Mouse (Mus musculus) midbrain, embryonic 10.5 days (tissue): ENCODE measurements around the gene Gm20388. TPM values are rescaled to one million over a fixed set of nuclear protein-coding genes. Genes with fewer than 3 reads are reported as not detected.

Experiments
- DNase-seq: peaks from one replicate; pipeline ENCODE4 v3.0.0-alpha.2; 2017; ENCODE audit warnings: low spot score
- H3K27ac ChIP-seq: fragments of 300-500 bp; sonication (generic); replicated peaks from 2 replicates; pipeline ENCODE4 v1.5.1; 2016; ENCODE audit warnings: mild to moderate bottlenecking
- H3K27me3 ChIP-seq: fragments of 300-500 bp; sonication (generic); 2 replicates; pipeline ENCODE4 v1.6.1; 2016; ENCODE audit warnings: low read depth, mild to moderate bottlenecking; ENCODE audit not compliant: poor library complexity, severe bottlenecking
- H3K36me3 ChIP-seq: fragments of 300-500 bp; sonication (generic); 2 replicates; pipeline ENCODE4 v1.6.1; 2016; ENCODE audit warnings: mild to moderate bottlenecking, moderate library complexity
- H3K4me1 ChIP-seq: fragments of 300-500 bp; sonication (generic); 2 replicates; pipeline ENCODE4 v1.6.1; 2016
- H3K4me3 ChIP-seq: fragments of 300-500 bp; sonication (generic); 2 replicates; pipeline ENCODE4 v1.5.1; 2016; ENCODE audit warnings: mild to moderate bottlenecking, moderate library complexity
- H3K9me3 ChIP-seq: fragments of 300-500 bp; sonication (generic); replicated peaks from 2 replicates; pipeline ENCODE4 v1.6.1; 2016; ENCODE audit warnings: mild to moderate bottlenecking
- WGBS: fragments of 180-500 bp; shearing (Covaris S2); methylation state at CpG from one replicate; pipeline ENCODE4 v1.1.7; 2016; 5-methylcytosine and 5-hydroxymethylcytosine counted together
- polyA plus RNA-seq: library from polyadenylated mRNA; unstranded; fragments of >200 nt; fragmentation: Nextera tagmentation; extraction: Ambion mirVana; gene quantifications from 2 replicates; pipeline ENCODE4 v1.2.1, GENCODE M21; 2016

Gene Gm20388
- polyA plus RNA-seq, 1 experiment from 2014 or later, result 7.1 TPM

DNA sequence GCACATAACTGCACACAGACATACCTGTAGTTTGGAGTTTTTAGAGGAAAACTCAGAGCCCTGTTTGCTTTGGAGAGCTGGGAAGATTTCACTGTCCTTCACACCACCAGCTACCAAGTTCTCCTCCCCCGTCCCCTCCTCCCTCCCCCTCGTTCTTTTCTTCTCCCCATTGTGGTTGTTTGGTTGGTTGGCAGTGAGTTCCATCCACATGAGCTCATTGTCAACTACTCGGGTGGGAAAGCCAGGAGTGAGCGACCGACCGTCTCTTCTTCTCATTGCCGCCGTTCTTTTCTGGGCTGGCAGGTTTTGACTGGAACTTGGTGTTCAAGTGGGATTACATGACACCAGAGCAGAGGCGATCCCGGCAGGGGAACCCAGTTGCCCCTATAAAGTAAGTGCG lies 4421.1 kb downstream of the Gm20388 start:
- DNase-seq, result no peak
- 75% methylated on average over 11 of the region's 11 CpGs for WGBS
- Histone ChIP-seq H3K36me3 (peaks cover 92% of the 10 kb centered on the region), H3K4me1 (peaks cover 28% of the 10 kb centered on the region), H3K27ac (peak overlapping the region; percentile 77; the same call in 1 of the 2 replicates), H3K9me3 (no peaks in the 10 kb centered on the region), H3K27me3 (no peaks in the 10 kb centered on the region), H3K4me3 (no peak overlapping the region)

DNA sequence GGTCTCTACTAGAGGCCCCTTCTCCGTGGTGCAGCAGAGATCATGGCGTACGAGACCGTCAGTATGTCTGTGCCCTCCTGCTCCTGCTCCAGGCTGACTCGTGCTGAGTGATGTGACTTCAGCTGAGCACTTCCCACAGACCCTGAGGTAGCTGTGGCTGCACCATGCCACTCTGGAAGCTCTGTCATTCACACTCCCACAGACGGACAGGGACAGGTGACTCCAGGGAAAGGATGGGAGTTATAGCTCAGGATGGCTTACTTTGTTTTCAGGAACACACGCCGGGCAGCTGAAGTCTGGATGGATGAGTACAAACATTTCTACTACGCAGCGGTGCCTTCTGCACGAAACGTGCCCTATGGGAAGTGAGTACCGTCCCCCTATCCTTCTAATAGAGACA lies 4425.7 kb downstream of the Gm20388 start:
- 95% methylated on average over 13 of the region's 13 CpGs for WGBS
- Histone ChIP-seq H3K4me3 (no peak overlapping the region), H3K4me1 (peaks cover 17% of the 10 kb centered on the region), H3K27me3 (no peaks in the 10 kb centered on the region), H3K36me3 (peaks cover 99% of the 10 kb centered on the region), H3K9me3 (no peaks in the 10 kb centered on the region), H3K27ac (no peak overlapping the region)
- DNase-seq, result no peak

DNA sequence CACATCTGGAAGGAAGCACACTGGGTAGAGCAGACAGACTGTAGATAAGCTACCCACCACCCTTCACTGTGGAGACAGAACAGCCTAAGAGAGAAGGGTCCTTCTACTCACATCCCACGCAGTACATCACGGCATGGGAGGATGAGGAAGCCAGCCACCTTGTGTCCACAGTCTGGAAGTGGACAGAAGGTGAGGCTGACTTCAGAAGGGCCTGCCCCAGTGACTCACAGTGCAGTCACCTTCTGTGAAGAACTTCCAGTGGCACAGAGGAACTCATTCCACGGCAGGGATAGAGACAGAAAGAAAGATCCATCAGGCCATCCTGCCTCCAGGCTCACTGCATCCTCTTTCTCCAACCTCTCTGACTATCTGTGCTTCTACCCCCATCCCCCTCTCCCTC lies 4429.1 kb downstream of the Gm20388 start:
- Histone ChIP-seq H3K27me3 (no peaks in the 10 kb centered on the region), H3K4me1 (peaks cover 12% of the 10 kb centered on the region), H3K36me3 (peaks cover 100% of the 10 kb centered on the region), H3K9me3 (no peaks in the 10 kb centered on the region), H3K27ac (0 out of 2 replicates have a peak overlapping the region, but pooled peaks have one; percentile 17), H3K4me3 (no peak overlapping the region)
- DNase-seq, result no peak
- WGBS, result 86% methylated on average over 3 of the region's 3 CpGs

DNA sequence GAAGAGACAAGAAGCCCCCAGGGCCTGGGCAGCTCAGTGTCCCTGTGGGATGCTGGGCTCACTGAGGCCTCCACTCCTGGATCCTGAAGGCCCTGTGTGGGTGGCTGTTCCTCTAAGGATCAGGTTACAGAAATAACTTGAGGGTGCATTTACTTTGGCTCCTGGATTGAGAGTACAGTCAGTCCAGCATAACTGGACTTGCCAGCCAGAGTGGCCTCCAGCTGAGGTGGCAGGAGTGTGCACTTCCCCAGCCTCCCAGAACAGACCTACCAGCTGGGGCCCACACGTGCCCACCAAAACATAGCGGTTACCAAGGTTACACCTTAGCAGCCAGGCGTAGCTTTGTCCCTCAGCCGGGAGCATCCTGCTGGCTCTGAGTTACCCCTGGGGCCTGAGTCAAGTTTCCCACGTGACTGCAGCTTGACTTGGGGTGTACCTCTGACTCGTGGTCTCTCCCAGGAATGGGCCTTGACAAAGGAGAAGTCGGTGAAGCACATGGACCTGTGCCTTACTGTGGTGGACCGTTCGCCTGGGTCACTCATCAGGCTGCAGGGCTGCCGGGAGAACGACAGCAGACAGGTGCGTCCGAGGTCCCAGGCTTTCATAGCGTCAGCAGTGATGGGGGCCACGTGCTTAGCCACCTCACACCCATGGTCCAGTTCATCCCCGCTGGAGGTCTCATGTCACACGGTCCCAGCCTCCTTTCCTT lies 4429.9 kb downstream of the Gm20388 start:
- no peaks in the 10 kb centered on the region for H3K9me3 ChIP-seq
- DNase-seq, result no peak
- peaks cover 97% of the 10 kb centered on the region for H3K36me3 ChIP-seq
- no peaks in the 10 kb centered on the region for H3K27me3 ChIP-seq
- peak overlapping the region; percentile 17; the same call in 1 of the 2 replicates for H3K27ac ChIP-seq
- H3K4me1 ChIP-seq, result peaks cover 12% of the 10 kb centered on the region
- no peak overlapping the region for H3K4me3 ChIP-seq
- 69% methylated on average over 17 of the region's 17 CpGs for WGBS

DNA sequence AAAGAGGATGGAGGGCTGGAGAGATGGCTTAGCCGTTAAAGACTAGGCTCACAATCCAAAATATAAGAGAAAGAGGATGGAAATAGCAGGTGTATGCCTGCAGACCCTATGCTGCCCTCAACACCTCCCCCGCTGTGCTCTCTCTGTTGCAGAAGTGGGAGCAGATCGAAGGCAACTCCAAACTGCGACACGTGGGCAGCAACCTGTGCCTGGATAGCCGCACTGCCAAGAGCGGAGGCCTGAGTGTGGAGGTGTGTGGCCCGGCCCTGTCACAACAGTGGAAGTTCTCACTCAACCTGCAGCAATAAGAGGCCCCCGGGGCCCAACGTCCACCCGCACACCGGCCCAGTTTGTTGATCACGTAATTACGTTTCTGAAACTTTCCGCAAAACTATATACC lies 4432.5 kb downstream of the Gm20388 start:
- DNase-seq, result no peak
- H3K36me3 ChIP-seq, result peaks cover 75% of the 10 kb centered on the region

DNA sequence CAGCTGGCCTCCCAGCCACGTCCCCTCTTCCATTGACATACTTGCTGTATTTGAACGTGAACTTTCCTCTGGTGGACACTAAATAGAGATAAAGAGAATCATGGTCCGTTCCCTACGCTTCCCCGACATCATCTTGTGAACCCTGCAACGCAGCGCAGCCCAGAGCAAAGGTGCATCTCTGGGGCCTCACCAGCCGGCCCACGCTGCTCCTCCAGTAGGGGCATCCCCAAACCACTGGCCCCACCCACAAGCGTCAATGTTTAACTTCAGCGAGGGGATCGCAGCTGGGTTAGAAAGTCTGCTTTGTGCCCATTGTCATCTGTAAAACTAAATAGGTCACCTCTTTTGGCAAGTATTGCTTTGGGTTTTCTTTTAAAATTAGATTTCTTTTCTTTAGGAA lies 4433.4 kb downstream of the Gm20388 start:
- H3K27me3 ChIP-seq, result no peaks in the 10 kb centered on the region
- H3K27ac ChIP-seq, result no peak overlapping the region
- peaks cover 12% of the 10 kb centered on the region for H3K4me1 ChIP-seq
- no peak for DNase-seq
- H3K9me3 ChIP-seq, result no peaks in the 10 kb centered on the region
- no peak overlapping the region for H3K4me3 ChIP-seq
- peaks cover 66% of the 10 kb centered on the region for H3K36me3 ChIP-seq
- 93% methylated on average over 12 of the region's 12 CpGs for WGBS

More for the DNA sequence above, 4432.5 kb downstream of the Gm20388 start:
- peaks cover 12% of the 10 kb centered on the region for H3K4me1 ChIP-seq
- 96% methylated on average over 15 of the region's 15 CpGs for WGBS
- H3K27me3 ChIP-seq, result no peaks in the 10 kb centered on the region
- no peak overlapping the region for H3K27ac ChIP-seq
- no peaks in the 10 kb centered on the region for H3K9me3 ChIP-seq
- H3K4me3 ChIP-seq, result no peak overlapping the region

DNA sequence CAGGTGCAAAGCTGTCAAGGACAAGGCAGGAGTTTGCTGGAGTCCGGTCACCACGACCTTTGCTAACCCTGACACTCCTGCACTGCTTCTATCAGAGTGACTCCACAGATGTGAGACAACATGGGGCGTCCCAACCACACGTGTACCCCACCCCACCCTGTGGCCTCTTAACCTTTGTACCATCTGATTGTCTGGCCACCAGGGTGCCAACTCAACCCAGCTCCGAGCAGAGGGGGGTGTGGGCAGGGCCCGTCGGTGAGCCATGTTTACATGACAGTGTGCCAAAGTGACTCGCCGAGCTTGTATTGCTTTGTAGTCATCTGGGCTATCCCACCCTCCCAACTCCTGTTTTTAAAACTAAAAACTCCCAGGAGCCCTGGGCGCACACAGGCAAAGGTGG lies 4434.5 kb downstream of the Gm20388 start:
- H3K27me3 ChIP-seq, result no peaks in the 10 kb centered on the region
- DNase-seq, result no peak
- 88% methylated on average over 10 of the region's 10 CpGs for WGBS

DNA sequence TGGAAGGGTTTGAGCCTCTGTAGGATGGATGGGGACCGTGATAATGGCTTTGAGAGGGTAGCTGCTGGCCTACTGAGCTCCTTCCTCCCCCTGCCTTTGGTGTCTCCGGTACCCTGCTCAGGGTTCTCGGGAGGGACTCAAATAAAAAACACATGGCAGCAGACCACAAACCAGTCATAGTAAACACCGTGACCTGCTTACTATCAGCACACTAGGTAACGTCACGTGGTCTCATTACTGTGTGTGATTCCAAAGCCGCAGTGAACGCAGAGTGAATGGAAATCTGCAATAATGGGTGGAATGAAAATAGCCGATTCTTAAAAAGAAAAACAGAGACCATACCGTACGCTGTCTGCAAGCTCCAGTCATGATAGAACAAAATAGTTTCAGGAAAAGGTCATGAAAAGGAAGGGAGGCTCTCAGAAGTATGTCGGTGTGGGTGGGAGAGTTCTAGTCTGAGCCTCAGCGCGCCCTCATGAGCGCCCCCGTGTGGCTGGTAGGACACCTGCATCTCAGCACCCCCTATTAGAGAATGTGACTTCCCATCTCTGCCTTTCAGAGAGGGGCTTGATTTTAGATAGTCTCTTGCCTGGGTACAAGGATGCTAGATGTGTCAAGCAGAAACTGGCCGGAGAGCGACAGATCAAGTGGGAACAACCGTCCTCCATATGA lies 4436.3 kb downstream of the Gm20388 start:
- Histone ChIP-seq H3K9me3 (no peaks in the 10 kb centered on the region), H3K4me3 (no peak overlapping the region), H3K36me3 (peaks cover 36% of the 10 kb centered on the region), H3K27me3 (no peaks in the 10 kb centered on the region), H3K27ac (0 out of 2 replicates have a peak overlapping the region, but pooled peaks have one; percentile 6), H3K4me1 (no peaks in the 10 kb centered on the region)
- peak; percentile 55 for DNase-seq
- WGBS, result 48% methylated on average over 19 of the region's 19 CpGs

More for the DNA sequence above, 4434.5 kb downstream of the Gm20388 start:
- Histone ChIP-seq H3K4me3 (no peak overlapping the region), H3K4me1 (peaks cover 6% of the 10 kb centered on the region), H3K9me3 (no peaks in the 10 kb centered on the region), H3K36me3 (peaks cover 55% of the 10 kb centered on the region), H3K27ac (no peak overlapping the region)

DNA sequence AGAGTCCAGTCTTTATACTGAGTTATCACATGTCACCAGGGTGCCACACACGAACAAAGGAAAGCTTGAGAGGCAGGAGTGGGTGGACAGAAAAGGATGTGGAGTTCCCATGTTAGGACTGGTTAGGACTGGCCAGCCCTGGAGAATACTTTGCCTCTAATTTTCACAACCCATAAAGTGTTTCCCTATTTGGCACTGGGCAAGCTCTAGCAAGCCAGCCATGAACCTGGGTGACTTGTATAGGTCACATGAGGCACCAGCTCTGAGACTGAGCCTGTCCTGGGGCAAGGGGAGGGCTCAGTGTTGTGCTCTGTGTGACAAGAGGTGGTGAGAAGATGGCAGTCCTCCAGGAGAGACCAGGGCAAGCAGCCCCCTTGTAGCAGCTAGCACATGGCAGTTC lies 4437.4 kb downstream of the Gm20388 start:
- H3K27me3 ChIP-seq, result no peaks in the 10 kb centered on the region
- 0 out of 2 replicates have a peak overlapping the region, but pooled peaks have one; percentile 18 for H3K27ac ChIP-seq
- WGBS, result 69% methylated on average over 1 of the region's 1 CpGs
- no peak overlapping the region for H3K4me3 ChIP-seq
- no peaks in the 10 kb centered on the region for H3K9me3 ChIP-seq
- H3K36me3 ChIP-seq, result peaks cover 25% of the 10 kb centered on the region
- H3K4me1 ChIP-seq, result no peaks in the 10 kb centered on the region
- no peak for DNase-seq

DNA sequence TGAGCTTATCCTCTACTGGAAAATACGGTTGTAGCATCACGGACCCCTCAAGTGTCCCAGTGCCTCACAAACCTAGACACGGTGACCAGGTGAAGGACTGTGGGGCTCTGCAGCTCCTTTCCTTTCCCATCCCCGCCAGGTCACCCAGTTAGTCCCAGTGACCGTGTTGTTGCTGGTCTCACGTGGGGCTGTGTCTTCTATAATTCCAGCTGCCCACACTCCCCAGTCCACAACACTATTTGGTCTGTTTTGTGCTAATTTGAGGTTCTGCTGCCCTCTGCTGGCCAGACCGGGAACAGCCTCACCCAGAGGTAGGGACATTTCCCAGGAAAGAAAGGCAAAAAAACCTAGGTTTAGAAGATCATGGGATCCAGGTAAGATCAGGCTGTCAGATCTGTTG lies 4439.0 kb downstream of the Gm20388 start:
- peak; percentile 82 for DNase-seq
- WGBS, result 43% methylated on average over 7 of the region's 7 CpGs
- no peak overlapping the region for H3K27ac ChIP-seq
- no peaks in the 10 kb centered on the region for H3K9me3 ChIP-seq
- H3K27me3 ChIP-seq, result no peaks in the 10 kb centered on the region
- peaks cover 10% of the 10 kb centered on the region for H3K36me3 ChIP-seq
- H3K4me1 ChIP-seq, result no peaks in the 10 kb centered on the region
- no peak overlapping the region for H3K4me3 ChIP-seq

DNA sequence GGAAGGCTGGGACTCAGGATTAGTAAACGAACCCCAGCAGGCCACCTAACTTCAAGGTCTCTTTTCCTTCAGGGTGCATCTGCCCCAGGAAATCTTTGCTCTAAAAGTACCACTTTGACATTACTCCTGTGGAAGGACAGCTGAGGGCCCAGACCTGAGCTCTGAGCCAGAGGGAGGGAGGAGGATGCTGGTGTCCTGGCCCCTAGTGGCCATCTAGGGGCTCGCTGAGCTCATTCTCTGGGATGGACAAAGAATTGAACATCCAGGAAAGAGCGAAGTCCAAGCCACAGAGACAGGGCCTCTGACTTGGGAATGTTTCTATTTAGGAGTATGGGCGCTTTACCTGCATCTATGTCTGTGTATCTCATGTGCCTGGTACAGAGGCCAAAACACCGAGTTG lies 4441.0 kb downstream of the Gm20388 start:
- H3K27me3 ChIP-seq, result no peaks in the 10 kb centered on the region
- 72% methylated on average over 5 of the region's 5 CpGs for WGBS
- no peak overlapping the region for H3K27ac ChIP-seq
- no peaks in the 10 kb centered on the region for H3K4me1 ChIP-seq
- no peak for DNase-seq
- no peak overlapping the region for H3K4me3 ChIP-seq
- no peaks in the 10 kb centered on the region for H3K36me3 ChIP-seq
- H3K9me3 ChIP-seq, result no peaks in the 10 kb centered on the region

DNA sequence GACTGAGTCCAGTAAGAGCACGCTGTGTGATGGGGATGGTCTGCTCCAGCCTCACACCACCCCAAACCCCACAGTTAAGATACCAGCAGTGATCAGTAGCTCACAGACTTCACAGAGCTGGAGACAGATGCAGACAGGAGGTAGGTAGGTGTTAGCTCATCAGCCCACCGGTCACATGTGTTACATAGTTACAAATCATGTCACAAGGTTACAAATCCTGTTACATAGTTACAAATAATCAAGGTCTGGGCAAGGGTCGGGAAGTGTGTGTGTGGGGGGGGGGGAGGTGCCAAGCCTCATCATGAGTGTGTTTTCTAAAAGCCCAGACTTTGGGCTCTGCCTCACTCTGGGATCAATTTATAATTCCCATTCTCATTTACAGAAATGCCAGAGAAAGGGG lies 4450.3 kb downstream of the Gm20388 start:
- H3K9me3 ChIP-seq, result 0 out of 2 replicates have a peak, but pooled peaks cover 3% of the 10 kb centered on the region
- no peaks in the 10 kb centered on the region for H3K36me3 ChIP-seq
- no peaks in the 10 kb centered on the region for H3K27me3 ChIP-seq
- no peak overlapping the region for H3K4me3 ChIP-seq
- no peak overlapping the region for H3K27ac ChIP-seq
- no peak for DNase-seq
- WGBS, result 81% methylated on average over 3 of the region's 3 CpGs
- no peaks in the 10 kb centered on the region for H3K4me1 ChIP-seq

DNA sequence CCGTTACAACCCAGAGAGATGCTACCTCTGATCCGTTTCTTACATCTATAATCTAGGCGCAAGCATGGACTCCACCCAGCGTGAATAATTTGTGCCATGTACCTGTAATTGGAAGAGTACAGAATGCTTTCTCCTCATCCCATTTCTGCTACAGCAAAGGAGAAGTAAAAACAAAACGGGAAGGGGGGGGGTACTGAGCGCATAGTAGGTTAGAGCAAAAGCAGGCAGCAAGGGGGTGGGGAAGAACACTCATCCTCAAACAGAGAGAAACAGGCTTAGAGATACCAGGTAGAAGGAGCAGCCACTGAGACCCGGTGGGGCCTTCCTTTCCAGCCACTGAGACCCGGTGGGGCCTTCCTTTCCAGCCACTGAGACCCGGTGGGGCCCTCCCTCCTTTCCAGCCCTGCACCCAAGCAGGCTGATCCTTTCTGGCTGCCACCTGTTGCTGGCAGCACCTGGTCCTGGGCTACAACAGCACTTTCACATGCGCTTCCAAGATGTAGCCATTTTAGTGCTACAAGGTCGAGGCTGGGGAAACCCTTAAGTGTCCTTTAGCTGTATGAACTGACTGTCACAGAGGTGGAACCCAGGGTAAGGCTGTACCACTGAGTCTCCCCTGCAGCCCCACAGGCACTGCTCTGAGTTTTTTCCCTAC lies 4451.3 kb downstream of the Gm20388 start:
- H3K4me3 ChIP-seq, result no peak overlapping the region
- H3K4me1 ChIP-seq, result no peaks in the 10 kb centered on the region
- H3K9me3 ChIP-seq, result 0 out of 2 replicates have a peak, but pooled peaks cover 3% of the 10 kb centered on the region
- 81% methylated on average over 11 of the region's 11 CpGs for WGBS
- H3K27me3 ChIP-seq, result no peaks in the 10 kb centered on the region
- no peak for DNase-seq
- no peaks in the 10 kb centered on the region for H3K36me3 ChIP-seq
- H3K27ac ChIP-seq, result no peak overlapping the region
